Mouse (Mus musculus) hindbrain, embryonic 16.5 days (tissue): Measurements from ENCODE around the gene Mafg. TPM values are rescaled to one million over a fixed set of nuclear protein-coding genes. Genes with fewer than 3 reads are reported as not detected.
A peak's percentile ranks its signal among the peaks of the same experiment; 100 is the strongest.

ENCODE experiments used
- ATAC-seq: fragments of 200-750 bp; cut with Nextera tagmentation; 2 replicates; pipeline ENCODE4 v1.8.0; 2017; ENCODE audit warnings: moderate TSS enrichment, moderate library complexity
- H3K27ac ChIP-seq: fragments of 300-500 bp; sonication (generic); 2 replicates; pipeline ENCODE4 v1.5.1; 2014; ENCODE audit warnings: low read depth, mild to moderate bottlenecking, control low read depth, low read length, moderate library complexity
- H3K27me3 ChIP-seq: fragments of 300-500 bp; sonication (generic); replicated peaks from 2 replicates; pipeline ENCODE4 v1.6.1; 2014; ENCODE audit warnings: low read length; ENCODE audit not compliant: control insufficient read depth, insufficient read depth
- H3K36me3 ChIP-seq: fragments of 300-500 bp; sonication (generic); 2 replicates; pipeline ENCODE4 v1.6.1; 2014; ENCODE audit warnings: mild to moderate bottlenecking, low read length, moderate library complexity, mixed read lengths; ENCODE audit not compliant: control insufficient read depth, insufficient read depth
- H3K4me1 ChIP-seq: fragments of 300-500 bp; sonication (generic); 2 replicates; pipeline ENCODE4 v1.6.1; 2014; ENCODE audit warnings: low read depth, low read length; ENCODE audit not compliant: control insufficient read depth, insufficient read depth
- H3K4me2 ChIP-seq: fragments of 300-500 bp; sonication (generic); 2 replicates; pipeline ENCODE4 v1.6.1; 2014; ENCODE audit warnings: mild to moderate bottlenecking, low read length, control low read depth, moderate library complexity
- H3K4me3 ChIP-seq: fragments of 300-500 bp; sonication (generic); 2 replicates; pipeline ENCODE4 v1.5.1; 2014; ENCODE audit warnings: mild to moderate bottlenecking, low read length, control low read depth, moderate library complexity
- H3K9ac ChIP-seq: fragments of 300-500 bp; sonication (generic); 2 replicates; pipeline ENCODE4 v1.6.1; 2014; ENCODE audit warnings: low read depth, mild to moderate bottlenecking, control low read depth, low read length, moderate library complexity
- H3K9me3 ChIP-seq: fragments of 300-500 bp; sonication (generic); 2 replicates; pipeline ENCODE4 v1.6.1; 2014; ENCODE audit warnings: mild to moderate bottlenecking, low read length, moderate library complexity; ENCODE audit not compliant: control insufficient read depth
- WGBS: fragments of 180-500 bp; shearing (Covaris S2); extraction: QIAGEN DNeasy Blood & Tissue Kit; methylation state at CpG from one replicate; pipeline ENCODE4 v1.1.7; 2014; 5-methylcytosine and 5-hydroxymethylcytosine counted together
- polyA plus RNA-seq: library from polyadenylated mRNA; unstranded; fragments of >200 nt; fragmentation: Nextera tagmentation; extraction: Ambion mirVana; gene quantifications from 2 replicates; pipeline ENCODE4 v1.2.1, GENCODE M21; 2015

Gene Mafg
- polyA plus RNA-seq, 1 experiment from 2014 or later = 25.4 TPM

- under 1% methylated on average over 60 of the region's 116 CpGs for WGBS
- peak overlapping the region; percentile 88 for H3K27ac ChIP-seq
- H3K9ac ChIP-seq = peak overlapping the region; percentile 94
- peak; percentile 82 for ATAC-seq
- H3K9me3 ChIP-seq = no peaks in the 10 kb centered on the region
- H3K36me3 ChIP-seq = peaks cover 8% of the 10 kb centered on the region
- no peaks in the 10 kb centered on the region for H3K27me3 ChIP-seq
- H3K4me2 ChIP-seq = peak overlapping the region; percentile 96
- peaks cover 31% of the 10 kb centered on the region for H3K4me1 ChIP-seq
- H3K4me3 ChIP-seq = peak overlapping the region; percentile 90
Observed at GRCm38 (mm10) chr11:120632559-120633519, 561 bp downstream of the Mafg start.

- H3K4me1 ChIP-seq = peaks cover 31% of the 10 kb centered on the region
- WGBS = 65% methylated on average over 4 of the region's 4 CpGs
Observed at GRCm38 (mm10) chr11:120631726-120632448, 1.5 kb downstream of the Mafg start.

DNA sequence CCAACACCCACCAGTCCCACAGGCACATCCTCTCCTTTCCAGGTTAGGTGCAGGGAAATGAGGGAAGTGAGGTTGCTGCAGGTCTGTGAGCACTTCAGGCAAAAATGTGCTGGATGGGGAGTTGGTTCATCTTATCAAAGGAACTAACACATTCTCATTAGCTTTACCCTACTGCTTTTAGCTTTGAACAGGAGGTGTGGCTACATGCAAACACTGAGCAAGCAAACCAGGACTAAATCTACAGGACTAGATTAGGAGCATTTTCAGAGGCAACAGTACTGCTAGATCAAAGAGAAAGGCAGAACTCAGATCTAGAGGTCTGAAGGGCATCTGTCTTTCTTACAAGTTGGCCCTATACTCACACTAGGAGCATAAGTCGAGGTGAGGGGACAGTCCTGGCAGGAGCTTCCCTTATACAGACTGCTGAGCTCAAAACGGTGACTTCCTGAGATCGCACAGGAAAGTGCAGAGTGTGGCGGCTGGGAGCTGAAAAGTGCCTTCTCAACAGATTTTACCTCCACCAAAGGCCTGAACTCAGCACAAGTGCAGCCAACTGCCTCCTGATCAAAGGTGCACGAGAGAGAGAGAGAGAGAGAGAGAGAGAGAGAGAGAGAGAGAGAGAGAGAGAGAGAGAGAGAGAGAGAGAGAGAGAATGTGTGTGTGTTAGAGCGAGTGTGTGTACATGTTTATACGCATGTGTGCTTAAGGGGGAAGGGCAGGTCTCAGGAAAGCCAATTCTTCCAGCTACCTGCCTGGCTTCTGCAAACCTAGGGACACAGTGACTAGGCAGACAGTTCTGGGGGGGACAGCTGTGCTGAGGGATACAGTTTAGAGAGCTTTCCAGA lies 2.3 kb downstream of the Mafg start:
- Histone ChIP-seq H3K27me3 (no peaks in the 10 kb centered on the region), H3K9ac (no peak overlapping the region), H3K4me3 (no peak overlapping the region), H3K4me1 (peaks cover 31% of the 10 kb centered on the region), H3K36me3 (peaks cover 12% of the 10 kb centered on the region), H3K4me2 (peak overlapping the region; percentile 96; the same call in 1 of the 2 replicates), H3K9me3 (no peaks in the 10 kb centered on the region), H3K27ac (peak overlapping the region; percentile 41; the same call in 1 of the 2 replicates)
- WGBS = 36% methylated on average over 7 of the region's 7 CpGs
- no peak for ATAC-seq

More at GRCm38 (mm10) chr11:120631726-120632448, 1.5 kb downstream of the Mafg start:
- no peak for ATAC-seq
- peaks cover 12% of the 10 kb centered on the region for H3K36me3 ChIP-seq
- H3K4me3 ChIP-seq = peak overlapping the region; percentile 90
- peak overlapping the region; percentile 94 for H3K9ac ChIP-seq
- H3K27me3 ChIP-seq = no peaks in the 10 kb centered on the region
- peak overlapping the region; percentile 88 for H3K27ac ChIP-seq
- no peaks in the 10 kb centered on the region for H3K9me3 ChIP-seq
- H3K4me2 ChIP-seq = peak overlapping the region; percentile 96

DNA sequence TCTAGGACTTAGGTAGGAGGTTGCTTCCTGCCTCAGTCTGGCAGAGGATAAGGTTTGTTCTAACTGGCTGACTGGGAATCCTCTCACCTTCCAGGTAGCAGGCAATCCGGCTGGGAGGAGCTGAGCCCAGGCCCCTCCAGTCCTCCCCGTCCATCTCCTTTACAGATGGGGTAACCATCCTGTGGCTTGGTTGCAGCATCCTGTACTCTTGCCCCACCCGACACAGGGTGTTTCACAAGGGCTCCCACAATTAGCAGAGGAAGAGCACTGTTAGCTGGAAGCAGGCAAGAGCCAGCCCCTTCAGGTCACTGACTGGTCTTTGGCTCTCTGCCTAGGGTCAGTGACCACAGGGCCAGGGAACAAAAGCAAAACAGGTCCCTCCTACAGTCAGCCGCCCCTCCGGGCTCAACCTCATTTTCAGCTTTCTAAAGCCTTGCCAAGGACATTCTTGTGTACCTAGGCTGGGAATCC lies 3.0 kb downstream of the Mafg start:
- peak overlapping the region; percentile 11; the same call in 1 of the 2 replicates for H3K4me3 ChIP-seq
- peak overlapping the region; percentile 52 for H3K9ac ChIP-seq
- no peak overlapping the region; the same call in 1 of the 2 replicates for H3K4me2 ChIP-seq
- no peaks in the 10 kb centered on the region for H3K9me3 ChIP-seq
- H3K27ac ChIP-seq = peak overlapping the region; percentile 48
- peaks cover 32% of the 10 kb centered on the region for H3K4me1 ChIP-seq
- 38% methylated on average over 5 of the region's 5 CpGs for WGBS
- no peaks in the 10 kb centered on the region for H3K27me3 ChIP-seq
- H3K36me3 ChIP-seq = peaks cover 12% of the 10 kb centered on the region
- no peak for ATAC-seq

DNA sequence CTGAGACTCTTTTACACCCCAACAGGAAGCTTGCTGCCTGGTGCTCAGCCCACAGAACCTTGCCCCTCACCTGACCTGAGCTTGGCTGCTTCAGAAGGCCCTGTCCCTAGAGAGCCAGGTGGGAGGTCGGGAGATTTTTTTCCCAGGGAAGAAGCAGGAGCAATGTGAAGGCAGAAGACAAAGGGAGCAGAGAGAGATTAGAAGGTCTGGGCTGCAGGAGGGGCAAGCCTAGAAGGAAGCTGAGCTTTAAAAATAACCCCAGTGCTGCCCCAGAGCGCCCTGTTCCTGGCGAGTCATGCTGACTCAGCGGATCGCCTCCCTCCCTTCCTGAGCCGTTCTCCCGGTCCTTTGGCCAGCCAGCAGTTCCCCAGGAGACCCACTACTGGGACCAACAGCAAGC lies 3.5 kb downstream of the Mafg start:
- H3K9me3 ChIP-seq = no peaks in the 10 kb centered on the region
- H3K36me3 ChIP-seq = peaks cover 12% of the 10 kb centered on the region
- peak overlapping the region; percentile 48; the same call in 1 of the 2 replicates for H3K27ac ChIP-seq
- H3K4me3 ChIP-seq = peak overlapping the region; percentile 11; the same call in 1 of the 2 replicates
- no peaks in the 10 kb centered on the region for H3K27me3 ChIP-seq
- ATAC-seq = no peak
- peaks cover 36% of the 10 kb centered on the region for H3K4me1 ChIP-seq
- 40% methylated on average over 3 of the region's 7 CpGs for WGBS
- H3K4me2 ChIP-seq = peak overlapping the region; percentile 27
- H3K9ac ChIP-seq = peak overlapping the region; percentile 52

DNA sequence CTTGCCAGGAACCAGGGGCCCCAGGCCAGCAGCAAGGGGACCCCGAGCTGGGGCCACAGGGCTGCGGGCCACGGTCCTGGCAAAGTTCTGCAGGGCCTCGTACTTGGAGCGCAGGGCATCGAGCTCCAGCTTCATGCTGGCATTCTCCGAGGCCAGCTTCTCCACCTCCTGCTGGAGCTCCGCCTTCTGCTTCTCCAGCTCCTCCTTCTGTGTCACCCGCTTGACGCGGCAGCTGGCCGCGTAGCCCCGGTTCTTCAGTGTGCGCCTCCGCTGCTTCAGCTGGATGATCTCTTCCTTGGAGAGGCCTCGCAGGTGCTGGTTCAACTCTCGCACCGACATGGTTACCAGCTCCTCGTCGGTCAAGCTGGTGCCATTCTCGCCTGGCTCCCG lies 4.1 kb downstream of the Mafg start:
- Histone ChIP-seq H3K27ac (peak overlapping the region; percentile 48; the same call in 1 of the 2 replicates), H3K4me1 (peaks cover 36% of the 10 kb centered on the region), H3K27me3 (no peaks in the 10 kb centered on the region), H3K4me2 (no peak overlapping the region; the same call in 1 of the 2 replicates), H3K9me3 (no peaks in the 10 kb centered on the region), H3K36me3 (peaks cover 12% of the 10 kb centered on the region), H3K9ac (no peak overlapping the region), H3K4me3 (no peak overlapping the region)
- no peak for ATAC-seq
- whole genome bisulfite sequencing = 78% methylated on average over 23 of the region's 23 CpGs

DNA sequence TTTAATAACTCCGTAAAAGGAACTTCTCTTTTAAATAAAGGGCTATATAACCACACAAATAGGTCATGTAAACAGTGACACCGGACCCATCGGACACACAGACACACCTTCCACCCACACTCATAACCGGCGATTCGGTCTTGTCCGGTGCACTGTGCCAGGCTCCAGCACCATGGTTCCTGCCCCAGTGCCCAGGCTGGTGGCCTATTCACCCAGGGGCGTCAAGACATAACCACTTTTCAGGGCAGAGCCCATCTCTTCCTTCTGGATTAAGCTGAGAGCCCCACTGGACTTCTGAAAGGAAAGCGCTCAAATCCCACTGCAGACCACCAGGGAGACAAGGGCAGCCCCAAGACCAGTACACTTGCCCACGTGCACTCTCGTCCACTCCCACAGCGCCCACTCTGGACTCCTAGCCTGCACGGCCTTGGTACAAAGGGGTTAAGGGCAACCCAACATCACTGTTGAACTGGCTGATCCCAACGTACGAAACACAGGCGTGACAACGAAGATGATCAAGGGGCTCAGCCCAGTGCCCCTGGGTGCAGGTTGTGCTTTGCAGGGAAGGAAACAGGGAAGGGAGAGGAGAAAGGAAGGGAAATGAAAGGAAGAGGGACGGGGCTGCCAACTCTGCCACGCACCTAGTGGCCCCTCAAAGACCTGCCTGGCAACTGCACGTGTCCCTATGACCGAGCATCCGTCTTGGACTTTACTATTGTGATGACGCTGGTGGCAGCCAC lies 4.6 kb downstream of the Mafg start:
- Histone ChIP-seq H3K27ac (no peak overlapping the region), H3K4me2 (no peak overlapping the region), H3K4me3 (no peak overlapping the region), H3K36me3 (peaks cover 12% of the 10 kb centered on the region), H3K9ac (no peak overlapping the region), H3K4me1 (peaks cover 41% of the 10 kb centered on the region), H3K27me3 (no peaks in the 10 kb centered on the region), H3K9me3 (no peaks in the 10 kb centered on the region)
- 95% methylated on average over 23 of the region's 23 CpGs for WGBS
- ATAC-seq = no peak
